Mouse (Mus musculus): Measurements from ENCODE around the gene Fam227a. TPM values are rescaled to one million over a fixed set of nuclear protein-coding genes. Genes with fewer than 3 reads are reported as not detected.

Fam227a gene
- polyA plus RNA-seq, 1 experiment from 2014 or later = 1.2 TPM

DNA sequence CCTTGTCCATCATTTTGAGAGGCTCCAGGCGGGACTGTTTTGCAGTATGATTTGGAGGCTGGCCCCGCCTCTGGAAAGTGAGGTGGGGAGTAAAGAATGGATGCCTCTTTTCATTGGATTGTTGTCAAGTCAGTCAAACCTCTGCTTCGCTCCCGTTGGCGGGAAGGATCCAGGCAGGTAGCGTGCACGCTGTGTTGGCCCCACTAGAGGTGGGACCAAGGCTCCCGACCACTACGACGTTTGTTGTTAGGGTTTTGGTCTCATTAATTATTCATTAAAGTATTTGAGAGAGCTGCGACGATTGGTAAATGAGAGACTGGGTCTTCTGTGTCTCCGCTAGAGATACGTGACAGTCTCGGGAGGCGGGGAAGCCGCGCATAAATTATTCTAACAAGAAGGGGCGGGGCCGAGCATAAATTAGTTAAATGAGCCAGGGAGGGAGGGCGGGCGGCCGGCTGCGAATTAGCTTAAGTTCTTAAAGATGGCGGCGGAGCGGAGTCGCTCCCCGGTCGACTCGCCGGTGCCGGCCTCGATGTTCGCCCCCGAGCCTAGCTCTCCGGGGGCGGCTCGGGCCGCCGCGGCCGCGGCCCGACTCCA lies 31.8 kb upstream of the Fam227a start, which contains the start of gene Gtpbp1:
Gene Gtpbp1, plus strand, starts transcription at position 420 of the 597 bp plus-strand sequence.
- TF ChIP-seq CTCF (IDR thresholded peaks at IDR 0.05) (no peak), EP300 (IDR thresholded peaks at IDR 0.05) (no peak)
- Histone ChIP-seq H3K4me3 (ENCODE audit: low read depth, low read length) (peak within 1 kb of the TSS; percentile 95), H3K4me2 (replicated peaks; ENCODE audit: low read depth, low read length) (peak within 1 kb of the TSS; percentile 99), H3K4me1 (ENCODE audit: insufficient read depth, low read depth, low read length) (peaks cover 10% of the 10 kb centered on the region; the same call in 1 of the 2 replicates), H3K36me3 (ENCODE audit: insufficient read depth, low read length) (no peaks in the 10 kb centered on the region), H3K9ac (replicated peaks; ENCODE audit: low read depth) (peak within 1 kb of the TSS; percentile 81), H3K27ac (ENCODE audit: low read length) (peak within 1 kb of the TSS; percentile 84), H3K27me3 (replicated peaks; ENCODE audit: insufficient read depth, low read length) (no peaks in the 10 kb centered on the region), H3K9me3 (ENCODE audit: low read length) (no peaks in the 10 kb centered on the region)
- DNase-seq (ENCODE audit: low spot score) (peak; percentile 100), ATAC-seq (peak; percentile 92)
- WGBS = under 1% methylated on average over 43 of the region's 45 CpGs

DNA sequence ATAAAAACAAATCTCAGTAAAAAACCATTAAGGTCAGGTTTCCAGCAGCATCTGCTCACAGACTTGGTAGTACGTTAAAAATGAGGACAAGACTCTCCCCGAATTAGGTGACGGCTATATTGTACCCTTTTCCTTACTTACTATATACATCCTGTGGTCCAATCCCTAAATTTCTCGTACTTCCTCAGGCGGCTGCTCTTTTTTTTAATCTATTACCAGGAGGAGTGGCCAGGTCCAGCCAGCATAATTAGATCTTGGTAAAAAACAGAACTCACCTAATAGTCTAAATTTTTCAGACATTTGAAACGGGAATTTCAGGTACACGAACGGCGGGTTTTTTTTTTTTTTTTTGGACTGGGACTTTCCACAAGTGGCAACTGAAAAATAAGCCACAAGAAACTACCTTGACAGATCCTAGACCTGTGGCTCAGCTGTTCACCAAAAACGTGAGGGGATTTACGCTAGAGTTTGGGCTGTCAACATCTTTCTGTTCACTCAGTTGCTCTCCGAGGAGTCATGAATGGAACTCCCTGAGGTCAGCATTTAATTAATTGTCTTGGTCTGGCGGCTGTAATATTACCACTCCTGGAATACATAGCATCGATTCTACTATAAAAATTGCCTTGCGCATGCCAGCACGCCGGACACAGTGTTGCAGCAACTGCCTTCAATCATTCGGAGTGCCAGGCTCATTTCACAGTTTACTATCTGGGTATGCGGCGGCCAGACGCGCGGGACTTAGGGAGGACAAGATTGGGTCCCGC lies 31.1 kb upstream of the Fam227a start:
- Histone ChIP-seq H3K9me3 (ENCODE audit: low read length) (no peaks in the 10 kb centered on the region), H3K9ac (replicated peaks; ENCODE audit: low read depth) (no peak overlapping the region), H3K4me1 (ENCODE audit: insufficient read depth, low read depth, low read length) (peaks cover 17% of the 10 kb centered on the region; the same call in 1 of the 2 replicates), H3K4me3 (ENCODE audit: low read depth, low read length) (peak overlapping the region; percentile 27; the same call in 1 of the 2 replicates), H3K4me2 (replicated peaks; ENCODE audit: low read depth, low read length) (peak overlapping the region; percentile 64), H3K36me3 (ENCODE audit: insufficient read depth, low read length) (no peaks in the 10 kb centered on the region), H3K27me3 (replicated peaks; ENCODE audit: insufficient read depth, low read length) (no peaks in the 10 kb centered on the region), H3K27ac (ENCODE audit: low read length) (peak overlapping the region; percentile 57; the same call in 1 of the 2 replicates)
- no peak for DNase-seq (ENCODE audit: low spot score)
- WGBS = 10% methylated on average over 24 of the region's 24 CpGs
- no peak for ATAC-seq
- TF ChIP-seq CTCF (IDR thresholded peaks at IDR 0.05) = no peak
- TF ChIP-seq EP300 (IDR thresholded peaks at IDR 0.05) = no peak

- no peaks in the 10 kb centered on the region for H3K9me3 ChIP-seq (ENCODE audit: low read length)
- peak overlapping the region; percentile 66 for H3K4me2 ChIP-seq (replicated peaks; ENCODE audit: low read depth, low read length)
- peak overlapping the region; percentile 58; the same call in 1 of the 2 replicates for H3K9ac ChIP-seq (replicated peaks; ENCODE audit: low read depth)
- H3K27ac ChIP-seq (ENCODE audit: low read length) = peak overlapping the region; percentile 98
- H3K4me1 ChIP-seq (ENCODE audit: insufficient read depth, low read depth, low read length) = peaks cover 27% of the 10 kb centered on the region
- DNase-seq (ENCODE audit: low spot score) = no peak
- peak; percentile 54 for TF ChIP-seq EP300 (IDR thresholded peaks at IDR 0.05)
- no peak for TF ChIP-seq CTCF (IDR thresholded peaks at IDR 0.05)
- WGBS = 2% methylated on average over 8 of the region's 8 CpGs
- no peaks in the 10 kb centered on the region for H3K27me3 ChIP-seq (replicated peaks; ENCODE audit: insufficient read depth, low read length)
- ATAC-seq = no peak
- peak overlapping the region; percentile 63 for H3K4me3 ChIP-seq (ENCODE audit: low read depth, low read length)
- H3K36me3 ChIP-seq (ENCODE audit: insufficient read depth, low read length) = no peaks in the 10 kb centered on the region
These were observed 29.7 kb upstream of the Fam227a start for GRCm38 (mm10) chr15:79688268-79688956.

DNA sequence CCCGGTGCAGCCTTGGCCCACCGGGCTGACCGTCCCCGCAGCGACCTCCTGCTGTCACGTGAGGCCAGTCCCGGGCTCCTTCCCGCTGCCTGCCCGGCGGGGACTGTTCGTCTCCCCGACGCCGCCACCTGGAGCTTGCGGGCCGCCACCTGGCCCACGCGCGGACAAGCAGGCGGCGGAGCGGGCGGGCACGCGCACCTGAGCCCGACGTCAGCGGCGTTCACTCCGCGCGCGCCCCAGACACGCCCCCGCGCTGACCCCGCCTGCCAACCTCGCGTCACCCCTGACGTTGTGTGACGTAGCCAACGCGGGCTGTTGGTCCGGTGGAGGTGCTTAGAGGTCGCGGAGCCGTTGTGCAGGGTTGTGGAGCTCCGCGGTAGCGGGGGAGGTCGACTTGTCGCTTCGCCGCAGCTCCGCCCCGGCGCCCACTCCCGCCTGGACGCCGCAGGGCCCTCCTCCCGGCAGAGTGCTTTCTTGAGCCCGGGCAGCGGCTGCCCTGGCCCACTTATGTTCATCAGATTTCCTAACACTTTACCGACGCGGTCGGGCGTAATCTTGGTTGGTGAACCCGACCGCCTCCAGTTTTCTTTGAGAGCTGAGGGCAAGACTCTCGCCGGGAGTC lies 29.0 kb upstream of the Fam227a start, which contains the start of gene Josd1:
Gene Josd1, minus strand, starts transcription at position 274 of the 622 bp plus-strand sequence.
- peak; percentile 95 for DNase-seq (ENCODE audit: low spot score)
- H3K36me3 ChIP-seq (ENCODE audit: insufficient read depth, low read length) = no peaks in the 10 kb centered on the region
- H3K27me3 ChIP-seq (replicated peaks; ENCODE audit: insufficient read depth, low read length) = no peaks in the 10 kb centered on the region
- WGBS = 2% methylated on average over 71 of the region's 72 CpGs
- peak; percentile 72 for ATAC-seq
- peak within 1 kb of the TSS; percentile 63 for H3K4me3 ChIP-seq (ENCODE audit: low read depth, low read length)
- H3K9ac ChIP-seq (replicated peaks; ENCODE audit: low read depth) = peak within 1 kb of the TSS; percentile 58
- H3K27ac ChIP-seq (ENCODE audit: low read length) = peak within 1 kb of the TSS; percentile 98
- H3K4me2 ChIP-seq (replicated peaks; ENCODE audit: low read depth, low read length) = peak within 1 kb of the TSS; percentile 66
- TF ChIP-seq CTCF (IDR thresholded peaks at IDR 0.05) (no peak; the same call in 1 of the 2 replicates), EP300 (IDR thresholded peaks at IDR 0.05) (no peak)
- H3K4me1 ChIP-seq (ENCODE audit: insufficient read depth, low read depth, low read length) = peaks cover 30% of the 10 kb centered on the region
- no peaks in the 10 kb centered on the region for H3K9me3 ChIP-seq (ENCODE audit: low read length)

GRCm38 (mm10) chr15:79687175-79687574 lies 28.4 kb upstream of the Fam227a start:
- Histone ChIP-seq H3K9ac (replicated peaks; ENCODE audit: low read depth) (peak overlapping the region; percentile 58), H3K4me3 (ENCODE audit: low read depth, low read length) (peak overlapping the region; percentile 63), H3K4me2 (replicated peaks; ENCODE audit: low read depth, low read length) (peak overlapping the region; percentile 66), H3K36me3 (ENCODE audit: insufficient read depth, low read length) (no peaks in the 10 kb centered on the region), H3K4me1 (ENCODE audit: insufficient read depth, low read depth, low read length) (peaks cover 30% of the 10 kb centered on the region), H3K9me3 (ENCODE audit: low read length) (no peaks in the 10 kb centered on the region), H3K27ac (ENCODE audit: low read length) (peak overlapping the region; percentile 98), H3K27me3 (replicated peaks; ENCODE audit: insufficient read depth, low read length) (no peaks in the 10 kb centered on the region)
- peak; percentile 49 for DNase-seq (ENCODE audit: low spot score)
- TF ChIP-seq EP300 (IDR thresholded peaks at IDR 0.05) = no peak
- no peak for TF ChIP-seq CTCF (IDR thresholded peaks at IDR 0.05)
- no peak for ATAC-seq
- WGBS = 2% methylated on average over 33 of the region's 33 CpGs
